Mouse (Mus musculus) liver, adult 2 months (tissue): ENCODE measurements at regions not wholly inside any gene's neighbourhood (a gene's known extent, or its start where the extent isn't known, plus 50 kb on each side); places are given as distances from the start of the nearest gene placed in this dataset.

Experiments used
- CTCF ChIP-seq: fragments of 200-500 bp; IDR thresholded peaks from 2 replicates; pipeline ENCODE4 v1.5.1; 2011; ENCODE audit warnings: low read depth, low read length, control low read depth
- POLR2A ChIP-seq: fragments of 200-500 bp; IDR thresholded peaks from 2 replicates; pipeline ENCODE4 v1.6.1; 2011; ENCODE audit warnings: low read length, control low read depth; ENCODE audit not compliant: insufficient read depth; ENCODE audit errors: extremely low read depth

DNA sequence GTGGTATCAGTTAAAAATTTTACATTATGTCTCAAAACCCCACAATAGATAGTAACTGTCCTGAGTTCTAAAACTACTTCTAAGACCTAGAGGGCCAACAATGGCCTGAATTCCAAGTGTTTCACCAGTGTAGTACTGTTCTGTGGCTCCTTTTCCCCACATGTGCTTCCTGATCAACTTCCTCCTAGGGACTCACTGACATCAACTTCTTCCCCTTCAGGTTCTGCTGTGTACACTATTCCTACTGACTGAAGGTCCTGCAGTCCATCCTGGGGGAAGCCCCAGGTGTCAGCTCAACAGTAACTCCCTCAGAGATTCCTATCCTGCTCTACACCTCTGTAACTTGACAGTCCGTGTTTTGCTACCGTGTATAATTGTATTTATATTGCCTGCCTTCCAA, 120.6 kb upstream of the Il6 start:
- no peak for TF ChIP-seq CTCF
- no peak for TF ChIP-seq POLR2A
